ENCODE assay signal across 34 mouse cellular contexts in genomic region chr5:123104769-123105168, GRCm38 (mm10). TPM values are rescaled to one million over a fixed set of nuclear protein-coding genes. Genes with fewer than 3 reads are reported as not detected.
DNase-seq lines count a peak whose midpoint lies in the region; ATAC-seq lines count a peak whose summit lies in the region.
"Had no signal": no experiment of that assay in that cellular context is flagged by ENCODE, and none has a peak within 500 bp of the region (broad histone marks: within the 10 kb centered on the region; RNA-seq: fewer than 3 reads in every experiment).

No protein-coding gene starts in this region.

- 0 out of 2 replicates have a peak overlapping the region, but pooled peaks have one; percentile 2 for H3K9ac ChIP-seq in heart, embryonic 13.5 days
- no peak overlapping the region for H3K9ac ChIP-seq in intestine, embryonic 16.5 days (ENCODE audit: low read depth, low read length)
- H3K9ac ChIP-seq: hindbrain, embryonic 15.5 days; limb, embryonic 12.5 days; liver, embryonic 15.5 days; lung, embryonic 15.5 days; midbrain, embryonic 13.5 days; neural tube, embryonic 13.5 days had no signal

- no peak overlapping the region for H3K27ac ChIP-seq in heart, embryonic 10.5 days
- peak overlapping the region; percentile 79 for H3K27ac ChIP-seq in brown adipose tissue, adult 24 weeks (replicated peaks; ENCODE audit: low read depth, low read length)
- no peak overlapping the region for H3K27ac ChIP-seq in heart, embryonic 13.5 days (replicated peaks)
- H3K27ac ChIP-seq in intestine, embryonic 16.5 days (ENCODE audit: low read length): no peak overlapping the region
- H3K27ac ChIP-seq: hindbrain, embryonic 10.5 days; hindbrain, embryonic 15.5 days; layer of hippocampus, adult 2 months; left cerebral cortex, adult 2 months; limb, embryonic 12.5 days; liver, embryonic 15.5 days; lung, embryonic 15.5 days; macrophage; midbrain, embryonic 13.5 days; neural tube, embryonic 13.5 days had no signal

- 62% methylated on average over 6 of the region's 6 CpGs for WGBS in heart, embryonic 10.5 days
- 56% methylated on average over 6 of the region's 6 CpGs for WGBS in heart, embryonic 13.5 days
- WGBS in intestine, embryonic 16.5 days: 80% methylated on average over 6 of the region's 6 CpGs

- H3K4me2 ChIP-seq in heart, embryonic 13.5 days: no peak overlapping the region
- H3K4me2 ChIP-seq in intestine, embryonic 16.5 days (ENCODE audit: low read depth, low read length): no peak overlapping the region
- H3K4me2 ChIP-seq: hindbrain, embryonic 15.5 days; limb, embryonic 12.5 days; liver, embryonic 15.5 days; lung, embryonic 15.5 days; midbrain, embryonic 13.5 days; neural tube, embryonic 13.5 days had no signal

- peaks cover 16% of the 10 kb centered on the region; the same call in 1 of the 2 replicates for H3K36me3 ChIP-seq in heart, embryonic 10.5 days
- peaks cover 16% of the 10 kb centered on the region for H3K36me3 ChIP-seq in heart, embryonic 13.5 days
- no peaks in the 10 kb centered on the region for H3K36me3 ChIP-seq in intestine, embryonic 16.5 days (ENCODE audit: control insufficient read depth, insufficient read depth, low read length)
- H3K36me3 ChIP-seq: lung, embryonic 15.5 days had no signal

- intact Hi-C loops in heart, postnatal 10 days (cut with DNase I): no loop called here

- H3K27me3 ChIP-seq in heart, embryonic 10.5 days (ENCODE audit: insufficient read depth, poor library complexity, severe bottlenecking): no peaks in the 10 kb centered on the region
- H3K27me3 ChIP-seq in heart, embryonic 13.5 days (replicated peaks): no peaks in the 10 kb centered on the region
- H3K27me3 ChIP-seq in intestine, embryonic 16.5 days (replicated peaks; ENCODE audit: control insufficient read depth, insufficient read depth, low read length): no peaks in the 10 kb centered on the region
- H3K27me3 ChIP-seq: hindbrain, embryonic 15.5 days; limb, embryonic 12.5 days; liver, embryonic 15.5 days; lung, embryonic 15.5 days; midbrain, embryonic 13.5 days; neural tube, embryonic 13.5 days had no signal

- no peak overlapping the region for H3K4me3 ChIP-seq in heart, embryonic 10.5 days
- H3K4me3 ChIP-seq in brown adipose tissue, adult 24 weeks (ENCODE audit: insufficient read depth, low read depth, low read length): no peak overlapping the region
- no peak overlapping the region for H3K4me3 ChIP-seq in heart, embryonic 13.5 days
- H3K4me3 ChIP-seq in intestine, embryonic 16.5 days (ENCODE audit: low read length): no peak overlapping the region
- H3K4me3 ChIP-seq: erythroblast, embryonic 14.5 days; gastrocnemius, adult 2 months; hindbrain, embryonic 10.5 days; hindbrain, embryonic 15.5 days; layer of hippocampus, adult 2 months; left cerebral cortex, adult 2 months; limb, embryonic 12.5 days; liver, embryonic 15.5 days; lung, embryonic 15.5 days; midbrain, embryonic 13.5 days; neural tube, embryonic 13.5 days had no signal

- peak; percentile 43 to 70 for DNase-seq in heart, adult 18-20 months
- DNase-seq in heart, embryonic 10.5 days (ENCODE audit: low spot score): no peak
- peak; percentile 68 to 70 for DNase-seq in heart, postnatal 10 days
- DNase-seq in urinary bladder, adult 2 months (ENCODE audit: low spot score): no peak
- DNase-seq: adrenal gland, adult 2 months; cerebellum, adult 11-12 months; cerebellum, postnatal 10 days; gastrocnemius, adult 2 months; kidney, adult 18-20 months; kidney, postnatal 36 days had no signal

- no peak for ATAC-seq in heart, embryonic 13.5 days (ENCODE audit: extremely low read depth, insufficient number of reproducible peaks, low FRiP score, low TSS enrichment)
- ATAC-seq in intestine, embryonic 16.5 days: no peak
- ATAC-seq: CD4-positive, CD25-positive, alpha-beta regulatory T cell, adult 4 months; forebrain, embryonic 16.5 days; inflammation-experienced regulatory T-cells, adult 6 months; midbrain, embryonic 13.5 days had no signal

- H3K9me3 ChIP-seq in heart, embryonic 10.5 days: no peaks in the 10 kb centered on the region
- no peaks in the 10 kb centered on the region for H3K9me3 ChIP-seq in heart, embryonic 13.5 days
- no peaks in the 10 kb centered on the region for H3K9me3 ChIP-seq in intestine, embryonic 16.5 days (ENCODE audit: control insufficient read depth, low read length)
- H3K9me3 ChIP-seq: hindbrain, embryonic 10.5 days; hindbrain, embryonic 15.5 days; limb, embryonic 12.5 days; liver, embryonic 15.5 days; lung, embryonic 15.5 days; midbrain, embryonic 13.5 days; neural tube, embryonic 13.5 days had no signal

- peaks cover 39% of the 10 kb centered on the region for H3K4me1 ChIP-seq in heart, embryonic 10.5 days
- H3K4me1 ChIP-seq in brown adipose tissue, adult 24 weeks (ENCODE audit: control insufficient read depth, insufficient read depth, insufficient read length, low read length): peaks cover 14% of the 10 kb centered on the region
- peaks cover 40% of the 10 kb centered on the region for H3K4me1 ChIP-seq in heart, embryonic 13.5 days
- peaks cover 10% of the 10 kb centered on the region; the same call in 1 of the 2 replicates for H3K4me1 ChIP-seq in intestine, embryonic 16.5 days (ENCODE audit: control insufficient read depth, insufficient read depth, low read length)

RNA-seq across cellular contexts. Expression of gene Rhof, which starts 27.7 kb away (rescaled TPM):
- 1 to 10 TPM in 1 of 2 experiments, under 1 TPM in 1; 0.55 to 2.6 TPM for total RNA-seq in heart, adult 18-20 months (2021)
- polyA plus RNA-seq in heart, embryonic 10.5 days (2016; fragmentation: Nextera tagmentation; extraction: Ambion mirVana): 1.5 and 1.7 TPM in 2 replicates
- polyA plus RNA-seq in brown adipose tissue, adult 24 weeks (2012; ENCODE audit: insufficient read depth, insufficient read length, missing spikeins): 0.48 and 0.67 TPM in 2 replicates
- 0.94 and 1.7 TPM in 2 replicates for polyA plus RNA-seq in heart, embryonic 13.5 days (2015; fragmentation: Nextera tagmentation; extraction: Ambion mirVana)
- under 1 TPM; 0.64 to 0.77 TPM for total RNA-seq in heart, postnatal 10 days (2021)
- polyA plus RNA-seq in intestine, embryonic 16.5 days (2015; fragmentation: Nextera tagmentation; extraction: Ambion mirVana): 2.5 and 2.8 TPM in 2 replicates
- polyA plus RNA-seq in urinary bladder, adult 2 months (2012; rRNA removed): 1.6 and 1.8 TPM in 2 replicates

RNA-seq across cellular contexts. Expression of gene Tmem120b, which starts 36.6 kb away (rescaled TPM):
- 10 to 100 TPM; 10.1 to 10.3 TPM for total RNA-seq in heart, adult 18-20 months (2021)
- 13.6 and 14.3 TPM in 2 replicates for polyA plus RNA-seq in heart, embryonic 10.5 days (2016; fragmentation: Nextera tagmentation; extraction: Ambion mirVana)
- 91.8 and 116 TPM in 2 replicates for polyA plus RNA-seq in brown adipose tissue, adult 24 weeks (2012; ENCODE audit: insufficient read depth, insufficient read length, missing spikeins)
- polyA plus RNA-seq in heart, embryonic 13.5 days (2015; fragmentation: Nextera tagmentation; extraction: Ambion mirVana): 11.8 and 12.9 TPM in 2 replicates
- 10 to 100 TPM; 11.1 to 11.7 TPM for total RNA-seq in heart, postnatal 10 days (2021)
- polyA plus RNA-seq in intestine, embryonic 16.5 days (2015; fragmentation: Nextera tagmentation; extraction: Ambion mirVana): 10.4 and 10.9 TPM in 2 replicates
- 7.5 and 14.4 TPM in 2 replicates for polyA plus RNA-seq in urinary bladder, adult 2 months (2012; rRNA removed)

RNA-seq across cellular contexts. Expression of gene Setd1b, which starts 37.2 kb away (rescaled TPM):
- total RNA-seq in heart, adult 18-20 months (2021): 10 to 100 TPM; 11.4 to 15.5 TPM
- polyA plus RNA-seq in heart, embryonic 10.5 days (2016; fragmentation: Nextera tagmentation; extraction: Ambion mirVana): 5.4 and 9.8 TPM in 2 replicates
- 5.4 and 8.3 TPM in 2 replicates for polyA plus RNA-seq in brown adipose tissue, adult 24 weeks (2012; ENCODE audit: insufficient read depth, insufficient read length, missing spikeins)
- polyA plus RNA-seq in heart, embryonic 13.5 days (2015; fragmentation: Nextera tagmentation; extraction: Ambion mirVana): 6.1 and 6.2 TPM in 2 replicates
- 10 to 100 TPM; 19.6 to 22.1 TPM for total RNA-seq in heart, postnatal 10 days (2021)
- 6.6 and 6.9 TPM in 2 replicates for polyA plus RNA-seq in intestine, embryonic 16.5 days (2015; fragmentation: Nextera tagmentation; extraction: Ambion mirVana)
- polyA plus RNA-seq in urinary bladder, adult 2 months (2012; rRNA removed): 3.1 and 10.4 TPM in 2 replicates

RNA-seq across cellular contexts. Expression of gene Morn3, which starts 58.0 kb away (rescaled TPM):
- not detected for total RNA-seq in heart, adult 18-20 months (2021)
- not detected in 2 replicates for polyA plus RNA-seq in heart, embryonic 10.5 days (2016; fragmentation: Nextera tagmentation; extraction: Ambion mirVana)
- polyA plus RNA-seq in brown adipose tissue, adult 24 weeks (2012; ENCODE audit: insufficient read depth, insufficient read length, missing spikeins): not detected in 2 replicates
- not detected in 2 replicates for polyA plus RNA-seq in heart, embryonic 13.5 days (2015; fragmentation: Nextera tagmentation; extraction: Ambion mirVana)
- not detected for total RNA-seq in heart, postnatal 10 days (2021)
- 0.57 TPM in 1 of 2 replicates, not detected in the other for polyA plus RNA-seq in intestine, embryonic 16.5 days (2015; fragmentation: Nextera tagmentation; extraction: Ambion mirVana)
- not detected in 2 replicates for polyA plus RNA-seq in urinary bladder, adult 2 months (2012; rRNA removed)
- total RNA-seq: adrenal gland, adult 2 months; common myeloid progenitor, adult 5-6 weeks; gastrocnemius, adult 2 months; gastrocnemius, postnatal 4 days; layer of hippocampus, adult 2 months; left cerebral cortex, adult 2 months; liver, adult 2 months; megakaryocyte-erythroid progenitor cell, adult 5-6 weeks had no signal
- polyA plus RNA-seq: adrenal gland, adult 2 months; erythroblast, embryonic 14.5 days; forebrain, embryonic 11.5 days; forebrain, embryonic 16.5 days; limb, embryonic 12.5 days; liver, adult 2 months; liver, embryonic 15.5 days; macrophage; small intestine, adult 2 months; stomach, embryonic 14.5 days had no signal

Comparison
In these comparisons a context has a peak if more than half of its experiments do, and no peak if none do; other contexts are left out.
1. DNase-seq: peak in heart, adult 18-20 months (2 of 2) and heart, postnatal 10 days (2 of 2); none in heart, embryonic 10.5 days (single experiment) and urinary bladder, adult 2 months (single experiment).